Mouse (Mus musculus) lung, embryonic 14.5 days (tissue): Measurements from ENCODE around the gene St3gal2. TPM values are rescaled to one million over a fixed set of nuclear protein-coding genes. Genes with fewer than 3 reads are reported as not detected.

Experiments
- ATAC-seq: fragments of 200-750 bp; cut with Nextera tagmentation; 2 replicates; pipeline ENCODE4 v1.8.0; 2017; ENCODE audit warnings: mild to moderate bottlenecking, moderate TSS enrichment, moderate library complexity; ENCODE audit not compliant: insufficient read depth
- DNase-seq: peaks from one replicate; pipeline ENCODE4 v3.0.0-alpha.2; 2015
- H3K27ac ChIP-seq: fragments of 300-500 bp; sonication (generic); 2 replicates; pipeline ENCODE4 v1.5.1; 2014; ENCODE audit warnings: low read depth, mild to moderate bottlenecking, moderate library complexity
- H3K27me3 ChIP-seq: fragments of 300-500 bp; sonication (generic); 2 replicates; pipeline ENCODE4 v1.6.1; 2014; ENCODE audit warnings: low read length, control low read depth; ENCODE audit not compliant: insufficient read depth
- H3K36me3 ChIP-seq: fragments of 300-500 bp; sonication (generic); 2 replicates; pipeline ENCODE4 v1.6.1; 2014; ENCODE audit warnings: control low read depth; ENCODE audit not compliant: insufficient read depth
- H3K4me1 ChIP-seq: fragments of 300-500 bp; sonication (generic); 2 replicates; pipeline ENCODE4 v1.6.1; 2014; ENCODE audit warnings: antibody characterized with exemption, control low read depth; ENCODE audit not compliant: insufficient read depth
- H3K4me2 ChIP-seq: fragments of 300-500 bp; sonication (generic); 2 replicates; pipeline ENCODE4 v1.6.1; 2014; ENCODE audit warnings: mild to moderate bottlenecking
- H3K4me3 ChIP-seq: fragments of 300-500 bp; sonication (generic); 2 replicates; pipeline ENCODE4 v1.5.1; 2014; ENCODE audit warnings: low read depth, low read length
- H3K9ac ChIP-seq: fragments of 300-500 bp; sonication (generic); 2 replicates; pipeline ENCODE4 v1.6.1; 2014
- H3K9me3 ChIP-seq: fragments of 300-500 bp; sonication (generic); 2 replicates; pipeline ENCODE4 v1.6.1; 2016; ENCODE audit warnings: low read depth, low read length, control low read depth
- CTCF ChIP-seq: IDR thresholded peaks from 2 replicates; pipeline ENCODE4 v1.5.1; 2016; ENCODE audit warnings: antibody characterized with exemption, low read depth
- WGBS: fragments of 180-500 bp; shearing (Covaris S2); extraction: QIAGEN DNeasy Blood & Tissue Kit; methylation state at CpG from one replicate; pipeline ENCODE4 v1.1.7; 2014; 5-methylcytosine and 5-hydroxymethylcytosine counted together
- polyA plus RNA-seq: library from polyadenylated mRNA; unstranded; fragments of >200 nt; fragmentation: Nextera tagmentation; extraction: Ambion mirVana; gene quantifications from 2 replicates; pipeline ENCODE4 v1.2.1, GENCODE M21; 2014

St3gal2 gene
- polyA plus RNA-seq, 1 experiment from 2014 or later, result 13.0 TPM

GRCm38 (mm10) chr8:110932444-110932843, 12.7 kb downstream of the St3gal2 start:
- Histone ChIP-seq H3K36me3 (no peaks in the 10 kb centered on the region), H3K9ac (no peak overlapping the region), H3K4me2 (no peak overlapping the region), H3K27me3 (no peaks in the 10 kb centered on the region), H3K4me1 (no peaks in the 10 kb centered on the region), H3K9me3 (no peaks in the 10 kb centered on the region), H3K27ac (no peak overlapping the region), H3K4me3 (no peak overlapping the region)
- 58% methylated on average over 3 of the region's 3 CpGs for WGBS
- ATAC-seq (no peak), DNase-seq (no peak)
- TF ChIP-seq CTCF, result no peak

- no peak for TF ChIP-seq CTCF
- Histone ChIP-seq H3K4me2 (no peak overlapping the region), H3K36me3 (no peaks in the 10 kb centered on the region), H3K9ac (no peak overlapping the region), H3K27me3 (no peaks in the 10 kb centered on the region), H3K9me3 (no peaks in the 10 kb centered on the region), H3K4me3 (no peak overlapping the region), H3K27ac (no peak overlapping the region), H3K4me1 (no peaks in the 10 kb centered on the region)
- ATAC-seq (no peak), DNase-seq (no peak)
- 80% methylated on average over 2 of the region's 2 CpGs for WGBS
Measured at GRCm38 (mm10) chr8:110933272-110933671, 13.6 kb downstream of the St3gal2 start.

GRCm38 (mm10) chr8:110936217-110936616, 16.5 kb downstream of the St3gal2 start:
- TF ChIP-seq CTCF, result no peak
- H3K27me3 ChIP-seq, result no peaks in the 10 kb centered on the region
- no peak overlapping the region for H3K4me2 ChIP-seq
- H3K4me1 ChIP-seq, result no peaks in the 10 kb centered on the region
- no peak for DNase-seq
- no peak overlapping the region for H3K9ac ChIP-seq
- no peak overlapping the region for H3K27ac ChIP-seq
- no peak for ATAC-seq
- WGBS, result 86% methylated on average over 12 of the region's 12 CpGs
- no peak overlapping the region for H3K4me3 ChIP-seq
- no peaks in the 10 kb centered on the region for H3K9me3 ChIP-seq
- no peaks in the 10 kb centered on the region for H3K36me3 ChIP-seq

- no peaks in the 10 kb centered on the region for H3K27me3 ChIP-seq
- peak; percentile 54; the same call in 1 of the 2 replicates for ATAC-seq
- H3K36me3 ChIP-seq, result no peaks in the 10 kb centered on the region
- TF ChIP-seq CTCF, result no peak
- no peak overlapping the region for H3K4me2 ChIP-seq
- no peak overlapping the region for H3K4me3 ChIP-seq
- DNase-seq, result peak; percentile 24
- peak overlapping the region; percentile 6; the same call in 1 of the 2 replicates for H3K27ac ChIP-seq
- no peaks in the 10 kb centered on the region for H3K4me1 ChIP-seq
- no peaks in the 10 kb centered on the region for H3K9me3 ChIP-seq
- WGBS, result 55% methylated on average over 6 of the region's 6 CpGs
- no peak overlapping the region for H3K9ac ChIP-seq
Measured at GRCm38 (mm10) chr8:110938882-110939589, 19.3 kb downstream of the St3gal2 start.

GRCm38 (mm10) chr8:110940682-110941452, 21.1 kb downstream of the St3gal2 start:
- H3K4me1 ChIP-seq, result no peaks in the 10 kb centered on the region
- no peak for TF ChIP-seq CTCF
- no peak overlapping the region for H3K4me2 ChIP-seq
- no peak for DNase-seq
- no peaks in the 10 kb centered on the region for H3K36me3 ChIP-seq
- ATAC-seq, result no peak
- H3K9me3 ChIP-seq, result no peaks in the 10 kb centered on the region
- H3K27me3 ChIP-seq, result no peaks in the 10 kb centered on the region
- no peak overlapping the region for H3K9ac ChIP-seq
- 80% methylated on average over 15 of the region's 15 CpGs for WGBS
- H3K4me3 ChIP-seq, result no peak overlapping the region
- H3K27ac ChIP-seq, result peak overlapping the region; percentile 37

GRCm38 (mm10) chr8:110941453-110941948, 21.8 kb downstream of the St3gal2 start:
- no peak overlapping the region for H3K4me3 ChIP-seq
- H3K27me3 ChIP-seq, result no peaks in the 10 kb centered on the region
- H3K27ac ChIP-seq, result peak overlapping the region; percentile 37
- no peak overlapping the region for H3K9ac ChIP-seq
- H3K4me1 ChIP-seq, result no peaks in the 10 kb centered on the region
- 64% methylated on average over 10 of the region's 10 CpGs for WGBS
- ATAC-seq, result peak; percentile 47; the same call in 1 of the 2 replicates
- no peaks in the 10 kb centered on the region for H3K36me3 ChIP-seq
- H3K4me2 ChIP-seq, result no peak overlapping the region
- DNase-seq, result peak; percentile 37
- TF ChIP-seq CTCF, result no peak
- H3K9me3 ChIP-seq, result no peaks in the 10 kb centered on the region

GRCm38 (mm10) chr8:110944276-110944876, 24.7 kb downstream of the St3gal2 start:
- DNase-seq (no peak), ATAC-seq (no peak)
- no peaks in the 10 kb centered on the region for H3K9me3 ChIP-seq
- 73% methylated on average over 7 of the region's 7 CpGs for WGBS
- H3K4me2 ChIP-seq, result no peak overlapping the region
- no peak overlapping the region for H3K4me3 ChIP-seq
- no peaks in the 10 kb centered on the region for H3K36me3 ChIP-seq
- no peak overlapping the region for H3K27ac ChIP-seq
- H3K27me3 ChIP-seq, result no peaks in the 10 kb centered on the region
- H3K4me1 ChIP-seq, result no peaks in the 10 kb centered on the region
- no peak for TF ChIP-seq CTCF
- no peak overlapping the region for H3K9ac ChIP-seq
